Mouse (Mus musculus) cerebellum, adult 2 months (tissue): Measurements from ENCODE around the gene Rassf1. TPM values are rescaled to one million over a fixed set of nuclear protein-coding genes. Genes with fewer than 3 reads are reported as not detected.

ENCODE experiments used
- DNase-seq, 2 experiments: peaks; one replicate each; pipeline ENCODE4 v3.0.0; 2021
- H3K27ac ChIP-seq: fragments of 200-500 bp; 2 replicates; pipeline ENCODE4 v1.5.1; 2012; ENCODE audit warnings: low read length, control low read depth, inconsistent platforms; ENCODE audit not compliant: insufficient read depth
- H3K27me3 ChIP-seq: fragments of 200-500 bp; 2 replicates; pipeline ENCODE4 v1.6.1; 2012; ENCODE audit warnings: inconsistent platforms, mild to moderate bottlenecking, low read length, moderate library complexity; ENCODE audit not compliant: control insufficient read depth, insufficient read depth
- H3K4me1 ChIP-seq: fragments of 200-500 bp; 2 replicates; pipeline ENCODE4 v1.6.1; 2011; ENCODE audit warnings: low read length; ENCODE audit not compliant: control insufficient read depth, insufficient read depth
- H3K4me3 ChIP-seq: fragments of 200-500 bp; replicated peaks from 2 replicates; pipeline ENCODE3; 2011; ENCODE audit warnings: mild to moderate bottlenecking, low read depth, low read length, control low read depth; ENCODE audit not compliant: insufficient read depth
- CTCF ChIP-seq: fragments of 200-500 bp; IDR thresholded peaks from 2 replicates; pipeline ENCODE4 v1.5.1; 2011; ENCODE audit warnings: low read depth, mild to moderate bottlenecking, control low read depth, low read length, moderate library complexity, borderline replicate concordance; ENCODE audit not compliant: insufficient read depth
- POLR2A ChIP-seq: fragments of 200-500 bp; IDR thresholded peaks from 2 replicates; pipeline ENCODE4 v1.6.1; 2011; ENCODE audit warnings: low read length, control low read depth, borderline replicate concordance; ENCODE audit not compliant: insufficient read depth
- WGBS: fragments of 180-500 bp; shearing (Covaris S2); methylation state at CpG from one replicate; pipeline ENCODE4 v1.1.7; 2018; 5-methylcytosine and 5-hydroxymethylcytosine counted together
- polyA plus RNA-seq: library from polyadenylated mRNA; depleted of rRNA; stranded (reverse); fragments of >200 nt; gene quantifications from 2 replicates; pipeline ENCODE4 v1.2.3, GENCODE M21; 2012; rRNA removed

Gene Rassf1
- polyA plus RNA-seq, 1 experiment: 32.3 TPM

DNA sequence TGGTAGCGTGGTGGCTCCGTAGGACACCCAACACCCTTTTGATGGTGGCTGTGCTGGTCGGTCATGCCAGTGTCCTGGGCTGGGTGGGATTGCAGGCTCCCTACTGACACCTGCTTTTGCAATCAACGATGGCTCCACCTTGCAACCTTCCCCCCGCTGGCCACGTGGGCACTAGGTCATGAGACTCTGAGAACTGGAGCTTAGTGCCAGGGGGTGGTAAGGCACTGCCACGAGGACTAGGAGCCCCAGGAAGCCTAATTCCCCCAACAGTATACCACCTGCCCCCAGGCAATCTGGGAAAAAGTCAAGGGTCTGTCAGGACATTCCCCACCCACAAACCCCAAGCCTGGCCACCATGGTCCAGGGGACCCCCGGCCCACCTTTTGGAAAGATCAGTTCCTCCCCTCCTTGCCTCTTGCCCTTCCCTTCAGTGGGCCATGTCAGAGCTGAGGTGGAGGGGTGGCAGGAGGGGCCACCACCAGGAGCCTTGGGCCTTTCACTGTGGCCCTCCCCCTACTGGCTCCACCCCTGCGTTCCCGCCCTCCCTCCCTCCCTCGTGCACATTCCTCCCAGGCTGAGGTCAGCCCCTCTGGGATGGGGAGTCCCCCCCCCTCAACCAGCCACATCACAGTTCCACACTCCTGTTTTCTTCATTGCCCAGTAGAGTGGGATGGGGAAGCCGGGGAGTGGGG lies 57.5 kb downstream of the Rassf1 start, which contains the start of gene Sema3b:
Gene Sema3b, minus strand, starts transcription at position 489 of the 692 bp plus-strand sequence.
- Histone ChIP-seq H3K27ac (no peak within 1 kb of the TSS), H3K27me3 (no peaks in the 10 kb centered on the region), H3K4me3 (no peak within 1 kb of the TSS), H3K4me1 (peaks cover 9% of the 10 kb centered on the region)
- 53% methylated on average over 12 of the region's 12 CpGs for WGBS
- DNase-seq: no peak
- TF ChIP-seq CTCF: no peak
- TF ChIP-seq POLR2A: no peak

DNA sequence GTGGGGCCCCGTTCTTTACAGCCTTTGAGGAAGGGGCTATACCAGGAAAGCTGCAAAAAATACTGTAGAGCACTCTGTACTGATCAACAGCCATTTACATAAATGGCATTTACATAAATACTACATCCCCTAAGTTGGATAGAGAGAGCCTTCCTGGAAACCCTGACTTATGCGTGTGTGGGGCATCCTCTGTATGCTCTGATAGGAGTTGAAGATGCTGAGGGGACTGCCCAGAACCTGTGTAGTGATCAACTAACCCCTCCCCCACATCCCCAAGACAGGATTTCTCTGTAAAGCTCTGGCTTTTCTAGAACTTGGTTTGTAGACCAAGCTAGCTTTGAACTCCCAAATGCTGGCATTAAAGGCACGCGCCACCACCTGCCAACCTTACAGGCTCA lies 58.1 kb downstream of the Rassf1 start:
- Histone ChIP-seq H3K4me1 (peaks cover 9% of the 10 kb centered on the region), H3K27ac (no peak overlapping the region), H3K27me3 (no peaks in the 10 kb centered on the region), H3K4me3 (no peak overlapping the region)
- TF ChIP-seq CTCF (no peak), POLR2A (no peak)
- no peak for DNase-seq
- WGBS: 75% methylated on average over 4 of the region's 4 CpGs

DNA sequence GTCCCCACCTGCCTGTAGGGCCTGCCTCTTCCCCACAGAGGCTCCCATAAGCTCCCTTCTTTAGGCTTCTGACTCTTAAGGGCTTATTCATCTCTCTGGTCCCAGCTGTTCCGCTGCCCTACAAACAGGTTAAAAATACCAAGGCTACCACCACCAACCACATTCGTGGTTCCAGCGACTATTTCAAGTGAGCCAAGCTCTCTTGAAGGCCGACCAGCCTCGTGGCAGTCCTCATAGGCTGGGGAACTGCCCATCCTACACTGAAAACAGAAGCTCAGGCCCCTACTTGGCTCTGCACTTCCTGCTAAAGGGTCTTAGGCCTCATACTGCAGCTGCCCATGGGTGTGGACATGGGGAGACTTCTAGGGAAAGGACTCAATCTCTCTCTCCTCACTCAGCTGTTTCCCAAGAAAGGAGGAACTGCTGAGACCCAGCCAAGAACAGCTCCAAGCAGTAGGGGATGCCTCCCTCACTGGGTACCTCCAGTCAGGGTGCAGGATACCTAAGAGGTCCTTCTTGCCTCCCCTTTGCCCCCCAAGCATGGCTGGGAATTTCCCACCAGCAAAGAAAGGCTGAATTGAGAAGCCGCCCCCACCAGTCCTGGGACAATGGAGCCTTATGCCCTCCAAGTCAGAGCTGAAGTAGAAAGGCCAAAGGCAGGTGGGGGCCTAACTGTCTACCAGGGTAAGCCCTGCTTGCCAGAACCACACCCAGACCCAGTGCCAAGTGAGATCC lies 60.3 kb downstream of the Rassf1 start:
- Histone ChIP-seq H3K27ac (peak overlapping the region; percentile 98), H3K4me1 (peaks cover 9% of the 10 kb centered on the region), H3K27me3 (no peaks in the 10 kb centered on the region), H3K4me3 (peak overlapping the region; percentile 53)
- TF ChIP-seq POLR2A (no peak), CTCF (no peak)
- WGBS: 71% methylated on average over 6 of the region's 6 CpGs
- DNase-seq: no peak

Other genes with a start within 250 kb of the Rassf1 start
- 27.8 and 31.7 TPM in 2 replicates for gene Hemk1, start 213.2 kb upstream of the Rassf1 start, polyA plus RNA-seq
- gene 6430571L13Rik, start 211.0 kb upstream of the Rassf1 start, polyA plus RNA-seq: 44.9 and 52.5 TPM in 2 replicates
- gene Cacna2d2, start 151.9 kb upstream of the Rassf1 start, polyA plus RNA-seq: 130 and 148 TPM in 2 replicates
- gene Tmem115, start 17.6 kb upstream of the Rassf1 start, polyA plus RNA-seq: 44.3 and 44.6 TPM in 2 replicates
- gene Cyb561d2, start 9.4 kb upstream of the Rassf1 start, polyA plus RNA-seq: 21.2 and 21.5 TPM in 2 replicates
- gene Nprl2, start 9.3 kb upstream of the Rassf1 start, polyA plus RNA-seq: 64.1 and 70.7 TPM in 2 replicates
- 1.6 and 2.3 TPM in 2 replicates for gene Zmynd10, start 4.3 kb upstream of the Rassf1 start, polyA plus RNA-seq
- gene Tusc2, start 11.7 kb downstream of the Rassf1 start, polyA plus RNA-seq: 123 and 127 TPM in 2 replicates
- 10.8 and 11.9 TPM in 2 replicates for gene Hyal2, start 16.4 kb downstream of the Rassf1 start, polyA plus RNA-seq
- gene Hyal1, start 25.4 kb downstream of the Rassf1 start, polyA plus RNA-seq: 5.7 and 6.8 TPM in 2 replicates
- 19.5 and 21.6 TPM in 2 replicates for gene Naa80, start 27.3 kb downstream of the Rassf1 start, polyA plus RNA-seq
- gene Hyal3, start 29.3 kb downstream of the Rassf1 start, polyA plus RNA-seq: 1.1 TPM in 2 replicates
- 20.2 and 23.4 TPM in 2 replicates for gene Ifrd2, start 36.1 kb downstream of the Rassf1 start, polyA plus RNA-seq
- gene Sema3b, start 57.7 kb downstream of the Rassf1 start, polyA plus RNA-seq: 3.9 and 6.4 TPM in 2 replicates
- gene Gnai2, start 83.8 kb downstream of the Rassf1 start, polyA plus RNA-seq: 273 and 301 TPM in 2 replicates
- 145 and 152 TPM in 2 replicates for gene Slc38a3, start 118.0 kb downstream of the Rassf1 start, polyA plus RNA-seq
- 0.15 and 0.36 TPM in 2 replicates for gene Gnat1, start 128.2 kb downstream of the Rassf1 start, polyA plus RNA-seq
- 30.4 and 31.8 TPM in 2 replicates for gene Sema3f, start 158.9 kb downstream of the Rassf1 start, polyA plus RNA-seq
- 126 and 129 TPM in 2 replicates for gene Rbm5, start 219.4 kb downstream of the Rassf1 start, polyA plus RNA-seq